Mouse (Mus musculus): ENCODE data around the gene Esam. TPM values are rescaled to one million over a fixed set of nuclear protein-coding genes. Genes with fewer than 3 reads are reported as not detected.

The Esam gene
- total and polyA plus RNA-seq, 3 experiments, result not detected

DNA sequence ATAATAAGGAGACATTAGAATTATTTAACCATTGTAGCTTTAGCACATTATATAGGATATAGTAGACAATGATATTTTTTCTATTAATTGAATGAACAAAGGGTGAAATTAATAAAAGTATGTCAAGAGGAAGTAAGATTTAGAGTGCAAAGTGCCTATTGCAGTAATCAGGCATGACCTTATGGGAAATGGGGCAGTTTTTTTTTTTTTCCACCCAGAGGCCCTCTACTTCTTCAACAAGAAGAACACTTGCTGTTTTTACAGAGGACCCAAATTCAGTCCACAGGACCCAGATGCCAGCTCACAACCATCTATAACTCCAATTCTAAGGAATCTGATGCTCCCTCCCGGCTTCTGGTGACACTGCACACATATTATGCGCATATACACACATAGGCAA, 32.7 kb downstream of the Esam start:
- DNase-seq (ENCODE audit: low spot score) (no peak), ATAC-seq (ENCODE audit: extremely low read depth, insufficient number of reproducible peaks, low FRiP score, poor library complexity, severe bottlenecking) (no peak)
- Histone ChIP-seq H3K27me3 (ENCODE audit: insufficient read depth, low read length) (no peaks in the 10 kb centered on the region), H3K9me3 (replicated peaks) (no peaks in the 10 kb centered on the region), H3K36me3 (replicated peaks) (no peaks in the 10 kb centered on the region), H3K4me3 (ENCODE audit: low read depth, low read length) (no peak overlapping the region), H3K4me1 (ENCODE audit: insufficient read depth, low read depth, low read length) (peaks cover 74% of the 10 kb centered on the region)
- no peak for TF ChIP-seq TAL1 (conservative IDR thresholded peaks at IDR 0.05; ENCODE audit: low read depth, low read length)
- no peak for TF ChIP-seq POLR2AphosphoS5 (IDR thresholded peaks at IDR 0.05; ENCODE audit: insufficient replicate concordance, low read depth, low read length)
- no peak for TF ChIP-seq GATA1 (IDR thresholded peaks at IDR 0.05; ENCODE audit: borderline replicate concordance, low read length)
- no peak for TF ChIP-seq GATA2 (IDR thresholded peaks at IDR 0.05; ENCODE audit: borderline replicate concordance, low read depth, low read length)
- no peak for TF ChIP-seq CTCF (IDR thresholded peaks at IDR 0.05; ENCODE audit: low read depth, low read length)

DNA sequence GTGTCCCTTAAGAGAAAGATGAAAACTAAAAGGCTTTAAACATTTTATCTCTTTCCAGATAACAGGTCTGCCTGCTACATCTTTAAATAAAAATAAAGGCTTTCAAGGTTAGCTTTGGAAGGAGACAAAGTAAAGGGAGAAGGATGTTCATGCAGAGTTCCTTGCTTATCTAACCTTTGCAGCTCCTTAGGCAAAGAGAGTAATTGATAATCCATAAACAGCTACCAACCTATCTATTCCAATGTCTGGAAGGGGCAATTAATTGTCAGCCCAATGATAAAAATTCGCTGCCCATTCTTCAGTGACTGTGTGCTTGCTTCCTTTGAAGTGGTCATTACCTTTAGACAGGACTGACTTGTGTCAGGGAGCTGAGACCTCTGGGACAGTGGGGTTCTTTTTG, 35.9 kb downstream of the Esam start:
- DNase-seq (ENCODE audit: low spot score) (no peak), ATAC-seq (ENCODE audit: extremely low read depth, insufficient number of reproducible peaks, low FRiP score, poor library complexity, severe bottlenecking) (peak; percentile 55)
- Histone ChIP-seq H3K36me3 (replicated peaks) (no peaks in the 10 kb centered on the region), H3K27me3 (ENCODE audit: insufficient read depth, low read length) (no peaks in the 10 kb centered on the region), H3K9me3 (replicated peaks) (no peaks in the 10 kb centered on the region), H3K4me1 (ENCODE audit: insufficient read depth, low read depth, low read length) (peaks cover 78% of the 10 kb centered on the region), H3K4me3 (ENCODE audit: low read depth, low read length) (no peak overlapping the region)
- peak; percentile 79 for TF ChIP-seq TAL1 (conservative IDR thresholded peaks at IDR 0.05; ENCODE audit: low read depth, low read length)
- TF ChIP-seq POLR2AphosphoS5 (IDR thresholded peaks at IDR 0.05; ENCODE audit: insufficient replicate concordance, low read depth, low read length), result no peak

DNA sequence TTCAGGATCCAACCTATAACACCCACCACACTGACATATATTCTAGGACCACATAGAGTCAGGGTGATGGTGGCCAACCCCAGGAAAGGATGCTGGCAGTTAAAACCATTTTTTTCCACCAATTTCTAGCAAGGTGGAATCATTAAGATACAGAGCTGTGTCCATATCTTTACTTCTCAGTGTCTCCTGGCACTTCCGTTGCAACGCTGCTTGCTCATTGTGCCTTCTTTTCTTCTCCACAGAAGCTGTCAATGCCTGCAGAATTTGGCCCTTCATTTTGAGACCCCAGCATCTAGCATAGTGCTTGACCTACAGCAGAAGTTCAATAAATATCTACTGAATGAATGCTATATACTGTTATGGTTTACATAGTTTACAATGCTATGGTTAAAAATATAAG, 39.1 kb downstream of the Esam start:
- Histone ChIP-seq H3K36me3 (replicated peaks) (no peaks in the 10 kb centered on the region), H3K4me1 (ENCODE audit: insufficient read depth, low read depth, low read length) (peaks cover 97% of the 10 kb centered on the region), H3K4me3 (ENCODE audit: low read depth, low read length) (no peak overlapping the region), H3K9me3 (replicated peaks) (no peaks in the 10 kb centered on the region), H3K27me3 (ENCODE audit: insufficient read depth, low read length) (no peaks in the 10 kb centered on the region)
- TF ChIP-seq GATA2 (IDR thresholded peaks at IDR 0.05; ENCODE audit: borderline replicate concordance, low read depth, low read length) (no peak), TAL1 (conservative IDR thresholded peaks at IDR 0.05; ENCODE audit: low read depth, low read length) (peak; percentile 71), GATA1 (IDR thresholded peaks at IDR 0.05; ENCODE audit: borderline replicate concordance, low read length) (no peak)
- ATAC-seq (ENCODE audit: extremely low read depth, insufficient number of reproducible peaks, low FRiP score, poor library complexity, severe bottlenecking) (peak; percentile 47), DNase-seq (ENCODE audit: low spot score) (no peak)

DNA sequence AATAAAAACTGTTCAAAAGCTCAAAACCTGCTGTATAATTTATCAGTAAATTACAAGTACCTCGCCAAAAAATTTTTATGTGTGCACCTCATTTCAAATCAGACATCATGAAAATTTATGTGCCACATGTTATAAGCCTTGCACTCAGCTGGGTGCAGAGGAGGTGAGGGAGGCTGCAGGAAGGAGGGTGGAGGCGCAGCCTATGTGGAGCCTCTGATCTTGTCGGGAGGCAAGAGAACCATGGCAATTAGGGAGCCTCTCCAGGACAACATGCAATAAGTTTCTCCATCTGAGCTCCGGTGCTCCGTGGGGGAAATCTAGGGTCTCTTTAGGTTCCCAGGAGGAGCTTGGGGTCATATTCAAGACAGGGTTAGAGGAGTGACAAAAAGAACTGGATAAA, 39.6 kb downstream of the Esam start:
- no peaks in the 10 kb centered on the region for H3K27me3 ChIP-seq (ENCODE audit: insufficient read depth, low read length)
- peak; percentile 35; the same call in 1 of the 2 replicates for ATAC-seq (ENCODE audit: extremely low read depth, insufficient number of reproducible peaks, low FRiP score, poor library complexity, severe bottlenecking)
- TF ChIP-seq POLR2AphosphoS5 (IDR thresholded peaks at IDR 0.05; ENCODE audit: insufficient replicate concordance, low read depth, low read length), result no peak
- no peak for TF ChIP-seq GATA1 (IDR thresholded peaks at IDR 0.05; ENCODE audit: borderline replicate concordance, low read length)
- no peak for TF ChIP-seq TAL1 (conservative IDR thresholded peaks at IDR 0.05; ENCODE audit: low read depth, low read length)
- no peaks in the 10 kb centered on the region for H3K36me3 ChIP-seq (replicated peaks)
- no peak for DNase-seq (ENCODE audit: low spot score)
- H3K4me3 ChIP-seq (ENCODE audit: low read depth, low read length), result peak overlapping the region; percentile 10; the same call in 1 of the 2 replicates
- no peaks in the 10 kb centered on the region for H3K9me3 ChIP-seq (replicated peaks)
- peaks cover 97% of the 10 kb centered on the region for H3K4me1 ChIP-seq (ENCODE audit: insufficient read depth, low read depth, low read length)

DNA sequence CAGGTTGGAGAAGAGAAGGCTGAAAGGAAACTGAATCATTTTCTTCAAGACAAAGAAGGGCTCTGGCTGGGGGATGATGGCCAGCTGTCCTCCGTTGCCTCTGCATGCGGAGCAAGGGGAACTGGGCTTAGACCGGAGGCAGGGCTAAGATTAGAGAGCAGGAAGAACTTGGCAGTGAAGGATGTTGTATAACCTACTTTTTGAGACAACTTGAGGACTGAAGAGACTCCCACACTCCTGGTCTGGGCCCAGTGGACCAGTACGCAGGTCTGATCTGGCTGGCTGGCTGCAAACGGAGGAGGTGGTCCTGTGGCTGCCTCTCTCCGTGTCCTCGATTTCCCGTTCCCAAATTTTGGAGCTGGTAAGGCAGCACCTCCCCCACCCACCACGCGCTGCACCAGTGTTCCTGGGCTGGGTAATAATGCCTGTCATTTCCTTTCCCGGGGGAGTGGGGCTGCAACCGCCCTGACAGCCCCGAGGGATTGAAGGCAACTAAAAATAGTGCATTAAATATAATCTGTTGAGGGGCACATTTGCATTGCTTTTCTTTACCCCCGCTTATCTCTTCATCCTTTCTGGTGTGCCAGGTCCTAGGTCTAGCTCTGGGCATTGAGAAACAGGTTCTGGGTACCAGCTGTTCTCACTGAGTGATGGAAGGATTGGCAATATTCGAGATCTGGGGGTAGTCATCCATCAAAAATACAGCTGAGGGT, 40.2 kb downstream of the Esam start:
- ATAC-seq (ENCODE audit: extremely low read depth, insufficient number of reproducible peaks, low FRiP score, poor library complexity, severe bottlenecking) (no peak), DNase-seq (ENCODE audit: low spot score) (no peak)
- Histone ChIP-seq H3K36me3 (replicated peaks) (no peaks in the 10 kb centered on the region), H3K27me3 (ENCODE audit: insufficient read depth, low read length) (no peaks in the 10 kb centered on the region), H3K4me3 (ENCODE audit: low read depth, low read length) (peak overlapping the region; percentile 56; the same call in 1 of the 2 replicates), H3K9me3 (replicated peaks) (no peaks in the 10 kb centered on the region), H3K4me1 (ENCODE audit: insufficient read depth, low read depth, low read length) (peaks cover 98% of the 10 kb centered on the region)
- no peak for TF ChIP-seq GATA1 (IDR thresholded peaks at IDR 0.05; ENCODE audit: borderline replicate concordance, low read length)
- TF ChIP-seq CTCF (IDR thresholded peaks at IDR 0.05; ENCODE audit: low read depth, low read length), result no peak
- no peak for TF ChIP-seq POLR2AphosphoS5 (IDR thresholded peaks at IDR 0.05; ENCODE audit: insufficient replicate concordance, low read depth, low read length)
- no peak for TF ChIP-seq GATA2 (IDR thresholded peaks at IDR 0.05; ENCODE audit: borderline replicate concordance, low read depth, low read length)
- TF ChIP-seq TAL1 (conservative IDR thresholded peaks at IDR 0.05; ENCODE audit: low read depth, low read length), result no peak

DNA sequence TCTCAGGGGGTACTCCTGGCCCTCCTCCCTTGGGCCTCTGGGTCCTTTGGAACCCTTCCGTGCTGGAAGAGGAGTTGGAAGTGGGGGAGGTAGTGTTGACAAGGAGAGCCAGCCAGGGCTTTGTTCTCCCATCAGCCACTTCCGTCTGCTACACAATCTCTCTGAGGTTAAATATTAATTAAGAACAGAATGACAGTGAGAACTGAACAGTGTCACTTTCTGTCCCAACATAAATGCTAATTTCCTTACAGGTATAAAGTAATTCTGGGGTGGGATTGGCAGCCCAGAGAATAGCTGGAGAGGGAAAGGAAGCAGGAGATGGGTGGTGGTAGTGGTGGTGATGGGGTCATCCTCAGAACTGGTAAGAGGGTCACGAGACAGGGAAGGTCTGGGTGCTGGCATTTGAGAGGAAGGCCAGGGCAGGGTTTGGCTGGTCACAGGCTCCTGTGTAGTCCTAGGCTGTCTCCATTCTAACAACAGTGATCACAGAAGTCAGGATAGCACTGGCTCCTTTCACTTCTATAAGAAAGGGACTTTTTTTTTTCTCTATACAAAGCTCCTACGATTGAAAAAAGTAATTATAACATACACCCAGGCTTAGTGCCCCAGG, 40.8 kb downstream of the Esam start:
- H3K27me3 ChIP-seq (ENCODE audit: insufficient read depth, low read length), result no peaks in the 10 kb centered on the region
- no peak for DNase-seq (ENCODE audit: low spot score)
- no peak overlapping the region; the same call in 1 of the 2 replicates for H3K4me3 ChIP-seq (ENCODE audit: low read depth, low read length)
- H3K4me1 ChIP-seq (ENCODE audit: insufficient read depth, low read depth, low read length), result peaks cover 99% of the 10 kb centered on the region
- ATAC-seq (ENCODE audit: extremely low read depth, insufficient number of reproducible peaks, low FRiP score, poor library complexity, severe bottlenecking), result no peak
- no peaks in the 10 kb centered on the region for H3K9me3 ChIP-seq (replicated peaks)
- H3K36me3 ChIP-seq (replicated peaks), result no peaks in the 10 kb centered on the region
- TF ChIP-seq TAL1 (conservative IDR thresholded peaks at IDR 0.05; ENCODE audit: low read depth, low read length), result no peak
- TF ChIP-seq POLR2AphosphoS5 (IDR thresholded peaks at IDR 0.05; ENCODE audit: insufficient replicate concordance, low read depth, low read length), result no peak
- no peak for TF ChIP-seq GATA1 (IDR thresholded peaks at IDR 0.05; ENCODE audit: borderline replicate concordance, low read length)
- TF ChIP-seq CTCF (IDR thresholded peaks at IDR 0.05; ENCODE audit: low read depth, low read length), result no peak
- no peak for TF ChIP-seq GATA2 (IDR thresholded peaks at IDR 0.05; ENCODE audit: borderline replicate concordance, low read depth, low read length)
